Mouse (Mus musculus): ENCODE measurements at regions not wholly inside any gene's neighbourhood (a gene's known extent, or its start where the extent isn't known, plus 50 kb on each side); places are given as distances from the start of the nearest gene placed in this dataset.

GRCm38 (mm10) chr19:56653292-56653691 is 68.7 kb upstream of the Adrb1 start:
- no peak for DNase-seq
- no peak overlapping the region for H3K27ac ChIP-seq
- no peak for TF ChIP-seq CTCF (IDR thresholded peaks at IDR 0.05)
- intact Hi-C loops (cut with DNase I), result no loop called here
- H3K4me3 ChIP-seq, result no peak overlapping the region

- TF ChIP-seq CTCF (IDR thresholded peaks at IDR 0.05), result no peak
- intact Hi-C loops (cut with DNase I), result no loop called here
- Histone ChIP-seq H3K4me3 (no peak overlapping the region), H3K27ac (no peak overlapping the region)
- no peak for DNase-seq
Measured at GRCm38 (mm10) chr19:56655330-56655729, 66.7 kb upstream of the Adrb1 start.

- intact Hi-C loops (cut with DNase I), result no loop called here
- TF ChIP-seq CTCF (IDR thresholded peaks at IDR 0.05), result no peak
- no peak for DNase-seq
- no peak overlapping the region for H3K27ac ChIP-seq
- no peak overlapping the region for H3K4me3 ChIP-seq
Measured at GRCm38 (mm10) chr19:56660566-56661199, 61.3 kb upstream of the Adrb1 start.

GRCm38 (mm10) chr19:56663474-56664227 is 58.3 kb upstream of the Adrb1 start:
- H3K4me3 ChIP-seq, result no peak overlapping the region
- no peak overlapping the region for H3K27ac ChIP-seq
- intact Hi-C loops (cut with DNase I), result no loop called here
- no peak for TF ChIP-seq CTCF (IDR thresholded peaks at IDR 0.05)
- DNase-seq, result no peak

- intact Hi-C loops (cut with DNase I), result no loop called here
- DNase-seq, result no peak
- Histone ChIP-seq H3K4me3 (no peak overlapping the region), H3K27ac (no peak overlapping the region)
- TF ChIP-seq CTCF (IDR thresholded peaks at IDR 0.05), result no peak
Measured at GRCm38 (mm10) chr19:56664307-56664775, 57.7 kb upstream of the Adrb1 start.

GRCm38 (mm10) chr19:56664944-56665663 is 56.9 kb upstream of the Adrb1 start:
- TF ChIP-seq CTCF (IDR thresholded peaks at IDR 0.05), result no peak
- DNase-seq, result no peak
- Histone ChIP-seq H3K27ac (no peak overlapping the region), H3K4me3 (no peak overlapping the region)
- intact Hi-C loops (cut with DNase I), result no loop called here

GRCm38 (mm10) chr19:56665972-56666371 is 56.0 kb upstream of the Adrb1 start:
- intact Hi-C loops (cut with DNase I), result no loop called here
- Histone ChIP-seq H3K4me3 (no peak overlapping the region), H3K27ac (no peak overlapping the region)
- no peak for DNase-seq
- no peak for TF ChIP-seq CTCF (IDR thresholded peaks at IDR 0.05)

GRCm38 (mm10) chr19:56667903-56668302 is 54.1 kb upstream of the Adrb1 start:
- no peak overlapping the region for H3K4me3 ChIP-seq
- no peak overlapping the region for H3K27ac ChIP-seq
- intact Hi-C loops (cut with DNase I), result no loop called here
- DNase-seq, result no peak
- no peak for TF ChIP-seq CTCF (IDR thresholded peaks at IDR 0.05)

GRCm38 (mm10) chr19:56668991-56669390 is 53.0 kb upstream of the Adrb1 start:
- peak; percentile 30 for DNase-seq
- no peak for TF ChIP-seq CTCF (IDR thresholded peaks at IDR 0.05)
- H3K27ac ChIP-seq, result no peak overlapping the region
- H3K4me3 ChIP-seq, result no peak overlapping the region
- intact Hi-C loops (cut with DNase I), result no loop called here

- intact Hi-C loops (cut with DNase I), result no loop called here
- no peak overlapping the region for H3K27ac ChIP-seq
- DNase-seq, result no peak
- no peak overlapping the region for H3K4me3 ChIP-seq
- no peak for TF ChIP-seq CTCF (IDR thresholded peaks at IDR 0.05)
Measured at GRCm38 (mm10) chr19:56669468-56669867, 52.5 kb upstream of the Adrb1 start.
